Mouse (Mus musculus): ENCODE measurements around the gene Sirt4.
A peak's percentile ranks its signal among the peaks of the same experiment; 100 is the strongest.

Sirt4 gene

GRCm38 (mm10) chr5:115491771-115492322 is 7.3 kb upstream of the Sirt4 start:
- peak; percentile 79 for DNase-seq (ENCODE audit: low spot score)

DNA sequence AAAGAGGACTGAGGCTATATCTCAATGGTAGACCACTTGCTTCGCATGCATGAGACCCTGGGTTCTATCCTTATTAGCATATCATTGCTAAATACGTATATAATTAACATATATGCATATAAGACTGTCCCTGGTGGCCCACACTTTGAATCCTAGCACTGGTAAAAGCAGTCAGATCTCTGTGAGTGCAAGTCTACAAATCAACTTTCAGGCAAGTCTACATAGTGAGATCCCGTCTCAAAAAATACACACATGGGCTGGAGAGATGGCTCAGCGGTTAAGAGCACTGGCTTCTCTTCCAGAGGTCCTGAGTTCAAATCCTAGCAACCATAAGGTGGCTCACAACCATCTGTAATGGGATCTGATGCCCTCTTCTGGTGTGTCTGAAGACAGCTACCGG is 6.6 kb upstream of the Sirt4 start:
- no peak for DNase-seq (ENCODE audit: low spot score)

DNA sequence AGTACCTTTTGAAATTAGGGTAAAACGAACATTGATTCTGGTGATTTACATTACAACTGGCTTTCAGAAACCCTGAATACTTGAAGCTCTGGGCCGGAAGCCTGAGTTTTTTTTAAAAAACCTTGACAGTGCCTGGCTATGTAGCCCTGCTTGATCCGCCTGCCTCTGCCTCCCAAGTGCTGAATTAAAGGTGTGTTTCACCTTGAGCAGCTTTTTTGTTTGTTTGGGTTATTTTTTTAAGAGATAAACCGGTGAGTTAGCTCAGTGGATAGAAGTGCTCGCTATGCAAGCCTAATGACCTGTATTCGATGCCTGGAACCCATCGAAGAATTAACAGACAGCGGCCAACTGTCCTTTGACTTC is 6.1 kb upstream of the Sirt4 start:
- DNase-seq (ENCODE audit: low spot score): no peak

DNA sequence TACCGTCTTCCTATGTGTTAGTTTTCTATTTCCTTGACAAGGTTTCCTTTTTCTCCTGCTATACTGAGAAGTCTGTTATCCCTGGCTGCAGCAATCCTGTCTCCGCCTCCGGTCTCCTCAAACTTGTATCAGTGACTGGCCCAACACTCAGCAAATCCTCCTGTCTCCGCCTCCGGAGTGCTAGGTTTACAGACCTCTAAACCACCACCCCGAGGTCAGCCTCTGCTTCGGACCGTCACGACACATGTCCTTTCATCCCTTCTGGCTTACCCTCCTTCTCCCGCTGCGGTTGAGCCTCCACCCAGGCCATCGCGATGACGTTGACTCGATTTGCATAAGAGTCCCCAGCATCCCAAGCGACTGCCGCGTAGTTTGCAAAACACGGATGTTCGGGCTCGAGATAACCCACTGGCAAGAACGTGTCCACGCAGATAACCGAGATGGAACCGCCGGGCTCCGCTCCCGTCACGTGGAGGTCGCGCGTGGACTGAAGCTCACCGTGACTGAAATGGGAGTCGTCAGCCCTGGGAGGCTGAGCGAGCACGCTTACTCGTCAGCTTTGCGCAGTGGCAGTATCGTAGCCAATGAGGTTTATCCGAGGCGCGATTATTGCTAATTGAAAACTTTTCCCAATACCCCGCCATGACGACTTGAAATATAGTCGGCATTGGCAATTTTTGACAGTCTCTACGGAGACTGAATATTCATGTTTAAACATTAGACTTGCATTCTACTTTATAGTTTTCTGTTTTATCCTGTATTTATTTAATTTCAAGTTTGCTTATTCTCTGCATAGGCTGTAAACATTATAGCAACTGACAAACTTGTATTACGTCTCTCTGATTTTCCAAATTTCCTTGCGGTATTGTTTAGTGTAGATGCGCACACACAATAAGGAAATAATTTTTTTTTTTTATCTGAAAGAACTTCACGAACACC is 5.4 kb upstream of the Sirt4 start:
- peak; percentile 86 for DNase-seq (ENCODE audit: low spot score)

GRCm38 (mm10) chr5:115488841-115489698 is 4.5 kb upstream of the Sirt4 start:
- DNase-seq (ENCODE audit: low spot score): peak; percentile 85

DNA sequence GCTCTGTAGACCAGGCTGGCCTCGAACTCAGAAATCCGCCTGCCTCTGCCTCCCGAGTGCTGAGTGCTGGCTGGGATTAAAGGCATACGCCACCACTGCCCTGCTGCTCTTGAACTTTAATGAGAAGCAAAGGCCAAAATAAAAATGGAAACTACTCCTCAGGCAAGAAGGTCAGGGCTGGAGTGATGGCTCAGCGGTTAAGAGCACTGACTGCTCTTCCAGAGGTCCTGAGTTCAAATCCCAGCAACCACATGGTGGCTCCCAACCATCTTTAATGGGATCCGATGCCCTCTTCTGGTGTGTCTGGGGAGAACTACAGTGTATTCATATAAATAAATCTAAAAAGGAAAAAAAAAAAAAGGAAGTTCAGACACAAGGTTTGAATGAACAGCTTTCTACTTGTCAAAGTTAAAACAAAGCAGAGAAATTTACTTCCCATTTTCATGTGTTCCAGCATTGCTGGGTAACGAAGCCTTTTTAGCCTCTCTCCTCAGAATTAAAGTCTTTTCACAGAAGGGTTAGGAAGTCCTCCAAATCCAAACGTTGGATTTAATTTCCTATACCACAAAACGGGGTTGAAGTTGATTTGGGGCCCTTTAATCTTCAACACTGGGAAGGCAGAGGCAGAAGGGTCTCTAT is 3.5 kb upstream of the Sirt4 start:
- DNase-seq (ENCODE audit: low spot score): no peak

DNA sequence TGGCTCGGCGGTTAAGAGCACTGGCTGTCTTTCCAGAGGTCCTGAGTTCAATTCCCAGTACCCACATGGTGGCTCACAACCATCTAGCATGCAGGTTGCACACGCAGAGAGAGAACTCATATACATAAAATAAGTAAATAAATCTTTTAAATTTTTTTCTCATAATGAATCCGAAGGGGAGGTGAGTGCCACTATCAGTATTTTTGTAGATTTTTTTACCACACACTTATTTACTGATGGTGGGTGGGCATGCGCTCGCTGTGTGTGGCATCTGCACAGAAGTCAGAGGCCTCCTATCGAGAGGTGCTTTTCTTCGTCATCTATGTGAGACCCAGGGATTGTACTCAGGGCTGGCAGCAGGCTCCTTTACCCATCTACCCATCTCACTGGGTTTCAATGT is 2.8 kb upstream of the Sirt4 start:
- DNase-seq (ENCODE audit: low spot score): no peak

DNA sequence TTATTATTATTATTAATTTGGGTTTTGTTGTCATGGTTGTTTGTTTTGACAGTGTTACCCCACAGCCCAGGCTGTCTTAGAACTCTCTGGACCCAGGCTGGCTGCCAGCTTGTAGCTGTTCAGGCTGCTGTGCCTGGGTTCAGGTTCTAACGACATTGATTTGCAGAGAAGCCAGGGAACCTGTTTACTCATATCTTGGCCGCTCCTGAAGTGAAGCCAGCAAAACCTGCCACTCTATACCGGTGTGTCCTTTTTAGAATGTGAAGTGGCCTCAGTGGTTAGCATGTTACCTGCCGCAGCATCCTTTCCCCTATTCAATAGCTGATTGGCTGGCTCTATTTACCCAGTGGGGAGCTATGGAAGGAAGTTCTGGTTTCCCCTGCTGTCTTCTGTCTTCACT is 2.2 kb upstream of the Sirt4 start:
- DNase-seq (ENCODE audit: low spot score): no peak

DNA sequence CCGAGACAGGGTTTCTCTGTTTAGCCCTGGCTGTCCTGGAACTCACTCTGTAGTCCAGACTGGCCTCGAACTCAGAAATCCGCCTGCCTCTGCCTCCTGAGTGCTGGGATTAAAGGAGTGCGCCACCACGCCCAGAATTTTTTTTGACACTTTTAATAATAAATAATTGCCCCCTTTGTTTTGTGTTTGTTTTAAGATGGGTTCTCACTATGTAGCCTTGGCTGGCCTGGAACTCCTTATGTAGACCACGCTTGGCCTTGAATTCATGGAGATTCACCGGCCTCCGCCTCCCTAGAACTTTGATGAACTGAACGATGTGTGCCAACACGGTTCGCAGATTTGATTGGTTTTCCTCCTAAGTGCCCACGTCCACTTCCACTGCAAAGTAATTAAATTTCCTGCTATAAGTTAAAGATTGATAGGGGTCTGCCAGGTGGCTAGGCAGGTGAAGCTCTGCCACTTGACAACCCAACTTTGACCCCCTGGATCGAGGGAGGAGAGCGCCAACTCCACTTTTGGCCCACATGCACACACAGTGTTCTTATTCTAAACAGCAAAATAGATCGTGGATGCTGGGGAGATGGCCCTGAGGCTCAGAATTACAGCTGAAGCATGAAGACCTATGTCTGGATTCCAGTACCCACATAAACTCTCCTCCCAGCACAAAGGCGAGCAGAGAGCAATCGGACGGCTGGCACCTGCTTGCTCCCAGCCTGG is 1.1 kb upstream of the Sirt4 start:
- no peak for DNase-seq (ENCODE audit: low spot score)

DNA sequence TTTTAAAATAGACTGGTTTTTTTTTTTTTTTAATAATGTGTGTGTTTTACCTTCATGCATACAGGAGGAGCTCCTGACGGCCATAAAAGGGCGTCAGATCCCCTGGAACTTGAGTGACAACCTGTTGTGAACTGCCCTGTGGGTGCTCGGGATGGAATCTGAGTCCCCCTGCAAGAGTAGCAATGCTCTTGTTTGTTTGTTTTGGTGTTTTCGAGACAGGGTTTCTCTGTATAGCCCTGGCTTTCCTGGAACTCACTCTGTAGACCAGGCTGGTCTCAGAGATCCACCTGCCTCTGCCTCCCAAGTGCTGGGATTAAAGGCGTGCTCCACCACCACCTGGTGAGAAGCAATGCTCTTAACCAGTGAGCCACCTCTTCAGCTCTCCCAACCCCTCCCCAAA is 471 bp upstream of the Sirt4 start:
- no peak for DNase-seq (ENCODE audit: low spot score)

DNA sequence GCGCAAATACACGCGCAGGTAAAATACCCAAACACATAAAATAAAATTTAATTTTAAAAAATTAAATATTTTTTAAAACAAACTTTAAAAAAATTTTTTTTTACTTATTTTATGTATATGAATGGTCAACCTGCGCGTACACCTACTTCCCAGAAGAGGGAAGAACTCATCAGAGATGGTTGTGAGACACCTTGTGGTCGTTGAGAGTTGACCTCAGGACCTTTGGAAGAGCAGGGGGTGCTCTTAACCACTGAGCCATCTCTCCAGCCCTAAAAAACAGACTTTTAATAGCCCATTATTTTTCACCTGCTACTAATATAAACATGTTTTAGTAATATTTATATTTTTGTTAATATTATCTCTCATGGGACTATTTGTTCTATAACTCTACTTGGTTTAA is 1.1 kb downstream of the Sirt4 start:
- DNase-seq (ENCODE audit: low spot score): no peak

- DNase-seq (ENCODE audit: low spot score): no peak
Measured at GRCm38 (mm10) chr5:115482390-115483265, 1.9 kb downstream of the Sirt4 start.

- no peak for DNase-seq (ENCODE audit: low spot score)
Measured at GRCm38 (mm10) chr5:115480101-115480500, 4.4 kb downstream of the Sirt4 start.

GRCm38 (mm10) chr5:115479561-115479960 is 5.0 kb downstream of the Sirt4 start:
- DNase-seq (ENCODE audit: low spot score): no peak

- DNase-seq (ENCODE audit: low spot score): no peak
Measured at GRCm38 (mm10) chr5:115476107-115476727, 8.3 kb downstream of the Sirt4 start.

- no peak for DNase-seq (ENCODE audit: low spot score)
Measured at GRCm38 (mm10) chr5:115475337-115476106, 9.0 kb downstream of the Sirt4 start.

- DNase-seq (ENCODE audit: low spot score): no peak
Measured at GRCm38 (mm10) chr5:115474174-115474828, 10.2 kb downstream of the Sirt4 start.

DNA sequence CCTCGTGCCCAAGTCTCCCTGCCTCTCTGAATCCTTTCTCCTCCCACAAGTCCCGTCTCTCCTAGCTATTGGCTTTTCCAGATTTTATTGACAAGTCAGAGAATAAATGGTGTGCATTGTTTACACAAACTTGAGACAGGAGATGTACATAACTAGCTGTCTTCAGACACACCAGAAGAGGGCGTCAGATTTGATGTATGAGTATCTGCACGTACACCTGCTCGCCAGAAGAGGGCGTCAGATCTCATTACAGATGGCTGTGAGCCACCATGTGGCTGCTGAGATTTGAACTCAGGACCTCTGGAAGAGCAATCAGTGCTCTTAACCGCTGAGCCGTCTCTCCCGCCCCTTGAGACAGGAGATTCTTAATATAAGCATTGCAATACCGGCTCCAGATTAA is 11.3 kb downstream of the Sirt4 start:
- no peak for DNase-seq (ENCODE audit: low spot score)
